Mouse (Mus musculus): ENCODE results near the gene Slc25a20.

GRCm38 (mm10) chr9:108628141-108628540 lies 33.7 kb upstream of the Slc25a20 start:
- TF ChIP-seq CTCF (IDR thresholded peaks at IDR 0.05; ENCODE audit: low read depth, low read length) (no peak), EP300 (IDR thresholded peaks at IDR 0.05; ENCODE audit: insufficient read depth, low read depth, low read length) (no peak), POLR2A (IDR thresholded peaks at IDR 0.05; ENCODE audit: insufficient read depth, low read length) (no peak)
